ENCODE assay signal across 8 mouse cellular contexts in genomic region chr2:138281550-138282201, GRCm38 (mm10). TPM values are rescaled to one million over a fixed set of nuclear protein-coding genes. Genes with fewer than 3 reads are reported as not detected.
DNase-seq lines count a peak whose midpoint lies in the region; ATAC-seq and TF ChIP-seq lines count a peak whose summit lies in the region.

No protein-coding gene starts in this region.

- H3K9me3 ChIP-seq in heart, postnatal 0 days (replicated peaks; ENCODE audit: control insufficient read depth, low read length) = no peaks in the 10 kb centered on the region
- no peaks in the 10 kb centered on the region for H3K9me3 ChIP-seq in lung, embryonic 16.5 days (ENCODE audit: control insufficient read depth, low read length)

- WGBS in heart, postnatal 0 days = 68% methylated on average over 10 of the region's 10 CpGs
- 65% methylated on average over 10 of the region's 10 CpGs for WGBS in lung, embryonic 16.5 days

- peak overlapping the region; percentile 45; the same call in 1 of the 2 replicates for H3K27ac ChIP-seq in left cerebral cortex, adult 2 months
- H3K27ac ChIP-seq in heart, postnatal 0 days (ENCODE audit: low read depth) = no peak overlapping the region
- H3K27ac ChIP-seq in lung, embryonic 16.5 days (ENCODE audit: low read length) = no peak overlapping the region

- peaks cover 9% of the 10 kb centered on the region for H3K4me1 ChIP-seq in heart, postnatal 0 days (ENCODE audit: control insufficient read depth, insufficient read depth)
- peaks cover 20% of the 10 kb centered on the region for H3K4me1 ChIP-seq in lung, embryonic 16.5 days (replicated peaks; ENCODE audit: control insufficient read depth, insufficient read depth, low read length)

- peak; percentile 33 to 40 for DNase-seq in left cerebral cortex, adult 2 months (ENCODE audit: extremely low spot score in 1 of 2, low spot score in 2 of 2)
- no peak for DNase-seq in left cerebral cortex, postnatal 36 days (ENCODE audit: low spot score in 2 of 2)
- peak; percentile 97 for DNase-seq in cerebellum, adult 9-10 months
- DNase-seq in heart, postnatal 0 days (ENCODE audit: low spot score) = peak; percentile 49
- no peak for DNase-seq in B cell, adult 2 months
- no peak for DNase-seq in urinary bladder, postnatal 10 days (ENCODE audit: low spot score)

- peaks cover 24% of the 10 kb centered on the region for H3K36me3 ChIP-seq in heart, postnatal 0 days (replicated peaks; ENCODE audit: control insufficient read depth, insufficient read depth, low read length)
- H3K36me3 ChIP-seq in lung, embryonic 16.5 days (ENCODE audit: control insufficient read depth, insufficient read depth, low read length) = peaks cover 32% of the 10 kb centered on the region

- no peak overlapping the region for H3K9ac ChIP-seq in heart, postnatal 0 days (replicated peaks; ENCODE audit: low read depth, low read length)
- peak overlapping the region; percentile 33; the same call in 1 of the 2 replicates for H3K9ac ChIP-seq in lung, embryonic 16.5 days (ENCODE audit: low read length)

- H3K27me3 ChIP-seq in heart, postnatal 0 days (ENCODE audit: control insufficient read depth, insufficient read depth, low read length) = no peaks in the 10 kb centered on the region
- no peaks in the 10 kb centered on the region for H3K27me3 ChIP-seq in lung, embryonic 16.5 days (ENCODE audit: control insufficient read depth, insufficient read depth, low read depth, low read length)

- H3K4me3 ChIP-seq in left cerebral cortex, adult 2 months = peak overlapping the region; percentile 56
- peak overlapping the region; percentile 24; the same call in 1 of the 2 replicates for H3K4me3 ChIP-seq in heart, postnatal 0 days (ENCODE audit: low read depth, low read length)
- peak overlapping the region; percentile 33 for H3K4me3 ChIP-seq in lung, embryonic 16.5 days (ENCODE audit: low read length)

- TF ChIP-seq CTCF in left cerebral cortex, adult 2 months (IDR thresholded peaks at IDR 0.05) = peak; percentile 43
- peak; percentile 55 for TF ChIP-seq CTCF in heart, postnatal 0 days (IDR thresholded peaks at IDR 0.05; ENCODE audit: low read depth)

- ATAC-seq in heart, postnatal 0 days (ENCODE audit: insufficient read depth, low read depth) = no peak
- ATAC-seq in lung, embryonic 16.5 days (ENCODE audit: low read depth) = no peak
- ATAC-seq in CD4-positive, CD25-positive, alpha-beta regulatory T cell, adult 4 months = no peak

- peak overlapping the region; percentile 41 for H3K4me2 ChIP-seq in heart, postnatal 0 days (ENCODE audit: low read depth, low read length)
- peak overlapping the region; percentile 32 for H3K4me2 ChIP-seq in lung, embryonic 16.5 days (ENCODE audit: low read depth, low read length)

- intact Hi-C loops in left cerebral cortex, adult 2 months (cut with DNase I) = loop anchor here (2.0 to 10.0 kb wide), 4 partner anchors 249 to 1093 kb away; no protein-coding TSS in a partner anchor
- intact Hi-C loops in left cerebral cortex, postnatal 36 days (cut with DNase I) = loop anchor here (2.0 to 10.0 kb wide), 4 partner anchors 249 to 1093 kb away; no protein-coding TSS in a partner anchor

- no peak for TF ChIP-seq EP300 in heart, postnatal 0 days (IDR thresholded peaks at IDR 0.05; ENCODE audit: low read depth)

RNA-seq across cellular contexts. Expression of gene Btbd3, which starts 25.3 kb away (rescaled TPM):
- 100 to 1,000 TPM; 153 to 161 TPM for total RNA-seq in left cerebral cortex, adult 2 months (2021)
- 100 to 1,000 TPM; 128 to 153 TPM for total RNA-seq in left cerebral cortex, postnatal 36 days (2021)
- total RNA-seq in heart, postnatal 0 days (2014; rRNA removed; ENCODE audit: low replicate concordance) = 15.6 and 18.7 TPM in 2 replicates
- polyA plus RNA-seq in heart, postnatal 0 days (2015; fragmentation: Nextera tagmentation; extraction: Ambion mirVana) = 8.2 and 8.5 TPM in 2 replicates
- 52.8 and 54.3 TPM in 2 replicates for polyA plus RNA-seq in lung, embryonic 16.5 days (2015; fragmentation: Nextera tagmentation; extraction: Ambion mirVana)
- polyA plus RNA-seq in CD4-positive, CD25-positive, alpha-beta regulatory T cell, adult 4 months (2017; shearing (Covaris generic)) = not detected

Comparison
In these comparisons a context has a peak if more than half of its experiments do, and no peak if none do; other contexts are left out.
1. DNase-seq: peak in left cerebral cortex, adult 2 months (2 of 2), cerebellum, adult 9-10 months (single experiment) and heart, postnatal 0 days (single experiment); none in left cerebral cortex, postnatal 36 days (0 of 2), B cell, adult 2 months (0 of 2) and urinary bladder, postnatal 10 days (single experiment).
2. Peak in every context shown above with its lines, with median percentiles within 50 percentile points of each other: H3K4me3 ChIP-seq.